ENCODE assay signal across 8 mouse cellular contexts in the genomic region with DNA sequence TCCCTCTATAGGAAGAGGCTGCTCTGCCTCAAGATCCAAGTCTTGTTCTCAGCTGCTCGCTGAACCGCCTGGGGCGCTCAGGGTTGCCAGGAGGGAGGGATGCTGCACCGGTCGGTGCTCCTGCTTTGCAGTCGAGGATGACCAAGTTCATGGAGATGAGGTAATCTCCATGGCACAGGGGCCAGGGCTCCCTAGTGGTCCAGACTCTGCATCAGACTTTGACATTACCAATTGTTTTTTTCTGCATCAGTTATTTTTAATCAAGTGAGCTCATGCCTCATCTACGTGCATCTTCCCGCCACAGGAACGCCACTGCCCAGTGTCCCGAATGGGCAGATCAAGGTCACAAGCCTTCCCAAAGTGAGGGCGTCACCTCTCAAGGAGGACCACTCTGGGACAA.
DNase-seq lines count a peak whose midpoint lies in the region; ATAC-seq and TF ChIP-seq lines count a peak whose summit lies in the region.

No protein-coding gene starts in this region.

- no peaks in the 10 kb centered on the region for H3K36me3 ChIP-seq in liver, embryonic 11.5 days (ENCODE audit: control insufficient read depth, insufficient read depth, low read length)
- no peaks in the 10 kb centered on the region for H3K36me3 ChIP-seq in forebrain, embryonic 11.5 days (ENCODE audit: control insufficient read depth, insufficient read depth, low read length)
- no peaks in the 10 kb centered on the region for H3K36me3 ChIP-seq in hindbrain, embryonic 15.5 days
- no peaks in the 10 kb centered on the region for H3K36me3 ChIP-seq in neural tube, embryonic 15.5 days
- H3K36me3 ChIP-seq in thymus, adult 2 months (ENCODE audit: control insufficient read depth, insufficient read depth, low read length) = no peaks in the 10 kb centered on the region

- H3K4me3 ChIP-seq in liver, embryonic 11.5 days (ENCODE audit: low read depth, low read length) = no peak overlapping the region
- 0 out of 2 replicates have a peak overlapping the region, but pooled peaks have one; percentile 3 for H3K4me3 ChIP-seq in forebrain, embryonic 11.5 days (ENCODE audit: low read depth, low read length)
- peak overlapping the region; percentile 19; the same call in 1 of the 2 replicates for H3K4me3 ChIP-seq in hindbrain, embryonic 15.5 days
- H3K4me3 ChIP-seq in neural tube, embryonic 15.5 days (replicated peaks) = peak overlapping the region; percentile 36
- H3K4me3 ChIP-seq in thymus, adult 2 months (ENCODE audit: control insufficient read depth, insufficient read depth, low read length) = no peak overlapping the region

- H3K4me2 ChIP-seq in liver, embryonic 11.5 days = peak overlapping the region; percentile 47; the same call in 1 of the 2 replicates
- H3K4me2 ChIP-seq in forebrain, embryonic 11.5 days (ENCODE audit: low read depth, low read length, severe bottlenecking) = no peak overlapping the region
- H3K4me2 ChIP-seq in hindbrain, embryonic 15.5 days = peak overlapping the region; percentile 37
- H3K4me2 ChIP-seq in neural tube, embryonic 15.5 days = peak overlapping the region; percentile 49

- WGBS in liver, embryonic 11.5 days = 70% methylated on average over 11 of the region's 11 CpGs
- WGBS in forebrain, embryonic 11.5 days = 55% methylated on average over 11 of the region's 11 CpGs
- 30% methylated on average over 11 of the region's 11 CpGs for WGBS in hindbrain, embryonic 15.5 days
- 40% methylated on average over 11 of the region's 11 CpGs for WGBS in neural tube, embryonic 15.5 days
- 94% methylated on average over 11 of the region's 11 CpGs for WGBS in thymus, adult 2 months

- peaks cover 32% of the 10 kb centered on the region for H3K4me1 ChIP-seq in liver, embryonic 11.5 days (replicated peaks; ENCODE audit: control insufficient read depth, insufficient read depth, low read length)
- peaks cover 48% of the 10 kb centered on the region for H3K4me1 ChIP-seq in forebrain, embryonic 11.5 days (replicated peaks; ENCODE audit: control insufficient read depth, insufficient read depth, low read length)
- peaks cover 91% of the 10 kb centered on the region for H3K4me1 ChIP-seq in hindbrain, embryonic 15.5 days (replicated peaks)
- H3K4me1 ChIP-seq in neural tube, embryonic 15.5 days = peaks cover 92% of the 10 kb centered on the region
- peaks cover 24% of the 10 kb centered on the region for H3K4me1 ChIP-seq in thymus, adult 2 months (replicated peaks; ENCODE audit: control insufficient read depth, insufficient read depth, low read length)

- no peak for TF ChIP-seq POLR2A in thymus, adult 2 months (IDR thresholded peaks at IDR 0.05; ENCODE audit: control insufficient read depth, extremely low read depth, insufficient read depth, low read length, poor library complexity)

- no peaks in the 10 kb centered on the region for H3K9me3 ChIP-seq in liver, embryonic 11.5 days (ENCODE audit: control insufficient read depth, low read length)
- no peaks in the 10 kb centered on the region for H3K9me3 ChIP-seq in forebrain, embryonic 11.5 days (ENCODE audit: control insufficient read depth, low read length)
- H3K9me3 ChIP-seq in hindbrain, embryonic 15.5 days = no peaks in the 10 kb centered on the region
- no peaks in the 10 kb centered on the region for H3K9me3 ChIP-seq in neural tube, embryonic 15.5 days (replicated peaks)

- DNase-seq in liver, embryonic 11.5 days (ENCODE audit: low spot score) = no peak
- no peak for DNase-seq in liver
- DNase-seq in forebrain, embryonic 11.5 days (ENCODE audit: low spot score) = no peak
- DNase-seq in right cerebral cortex, postnatal 25 days = no peak
- DNase-seq in adrenal gland, adult 8-10 months = no peak
- DNase-seq in thymus, adult 2 months = no peak

- H3K27me3 ChIP-seq in liver, embryonic 11.5 days (replicated peaks; ENCODE audit: control insufficient read depth, insufficient read depth, low read length) = no peaks in the 10 kb centered on the region
- no peaks in the 10 kb centered on the region for H3K27me3 ChIP-seq in forebrain, embryonic 11.5 days (ENCODE audit: control insufficient read depth, insufficient read depth, low read length)
- no peaks in the 10 kb centered on the region for H3K27me3 ChIP-seq in hindbrain, embryonic 15.5 days
- H3K27me3 ChIP-seq in neural tube, embryonic 15.5 days (replicated peaks) = no peaks in the 10 kb centered on the region
- H3K27me3 ChIP-seq in thymus, adult 2 months (ENCODE audit: control insufficient read depth, insufficient read depth, low read length) = no peaks in the 10 kb centered on the region

- ATAC-seq in liver, embryonic 11.5 days (replicated peaks; ENCODE audit: low FRiP score) = no peak
- ATAC-seq in forebrain, embryonic 11.5 days (replicated peaks; ENCODE audit: low FRiP score) = no peak
- no peak for ATAC-seq in hindbrain, embryonic 15.5 days (ENCODE audit: low FRiP score, low read depth)
- no peak for ATAC-seq in neural tube, embryonic 15.5 days (ENCODE audit: low FRiP score)

- TF ChIP-seq CTCF in thymus, adult 2 months (IDR thresholded peaks at IDR 0.05; ENCODE audit: borderline replicate concordance, control insufficient read depth, extremely low read depth, insufficient read depth, low read length, poor library complexity) = no peak

- no peak overlapping the region for H3K27ac ChIP-seq in liver, embryonic 11.5 days (ENCODE audit: low read depth, low read length)
- H3K27ac ChIP-seq in forebrain, embryonic 11.5 days (ENCODE audit: low read depth, low read length) = no peak overlapping the region
- peak overlapping the region; percentile 81 for H3K27ac ChIP-seq in hindbrain, embryonic 15.5 days (replicated peaks)
- peak overlapping the region; percentile 85 for H3K27ac ChIP-seq in neural tube, embryonic 15.5 days (replicated peaks)
- no peak overlapping the region for H3K27ac ChIP-seq in thymus, adult 2 months (ENCODE audit: control insufficient read depth, insufficient read depth, low read length)

- no peak overlapping the region for H3K9ac ChIP-seq in liver, embryonic 11.5 days (ENCODE audit: low read depth, low read length)
- no peak overlapping the region for H3K9ac ChIP-seq in forebrain, embryonic 11.5 days (ENCODE audit: low read length)
- H3K9ac ChIP-seq in hindbrain, embryonic 15.5 days = no peak overlapping the region
- peak overlapping the region; percentile 38; the same call in 1 of the 2 replicates for H3K9ac ChIP-seq in neural tube, embryonic 15.5 days (replicated peaks)

Comparison
In these comparisons a context has a peak if more than half of its experiments do, and no peak if none do; other contexts are left out.
1. H3K27ac ChIP-seq: peak in hindbrain, embryonic 15.5 days (single experiment) and neural tube, embryonic 15.5 days (single experiment); none in liver, embryonic 11.5 days (single experiment), forebrain, embryonic 11.5 days (single experiment) and thymus, adult 2 months (single experiment).
2. H3K4me3 ChIP-seq: peak in forebrain, embryonic 11.5 days (single experiment), hindbrain, embryonic 15.5 days (single experiment) and neural tube, embryonic 15.5 days (single experiment); none in liver, embryonic 11.5 days (single experiment) and thymus, adult 2 months (single experiment).